Mouse (Mus musculus): Measurements from ENCODE around the gene Rpl22. TPM values are rescaled to one million over a fixed set of nuclear protein-coding genes. Genes with fewer than 3 reads are reported as not detected.

Rpl22 gene
- total and polyA plus RNA-seq, 3 experiments, result 1,792 to 1,885 TPM; not detected in 1

DNA sequence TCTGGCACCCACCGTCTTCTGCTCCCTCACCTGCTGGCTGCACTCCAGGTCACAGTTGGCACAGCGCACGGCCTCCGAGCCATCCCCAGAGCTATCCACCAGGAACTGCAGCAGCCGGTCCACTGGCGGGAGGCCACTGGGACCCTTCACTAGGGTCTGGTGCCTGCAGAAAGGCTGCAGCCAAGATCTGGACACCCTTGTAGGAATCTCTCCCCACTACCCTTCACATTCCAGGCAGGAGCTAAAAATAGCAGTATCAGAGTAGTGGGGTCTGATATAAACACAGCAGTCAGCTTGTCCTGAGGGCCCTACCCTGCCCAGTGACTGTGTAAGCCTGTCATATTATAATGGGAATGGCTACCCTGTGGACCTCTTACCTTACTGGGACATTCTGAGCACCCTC, 7.9 kb upstream of the Rpl22 start:
- no peaks in the 10 kb centered on the region for H3K79me2 ChIP-seq (ENCODE audit: control insufficient read depth, insufficient read depth, low read length, poor library complexity)
- no peaks in the 10 kb centered on the region for H3K27me3 ChIP-seq (ENCODE audit: control insufficient read depth in 1 of 2, insufficient read depth in 2 of 2, low read length in 2 of 2)
- H3K4me3 ChIP-seq (ENCODE audit: control insufficient read depth in 1 of 2, insufficient read depth in 1 of 2, low read depth in 2 of 2, low read length in 2 of 2), result no peak overlapping the region
- no peak overlapping the region for H3K9ac ChIP-seq (ENCODE audit: control insufficient read depth, low read depth, low read length, poor library complexity, severe bottlenecking)
- H3K27ac ChIP-seq (ENCODE audit: control insufficient read depth, low read depth, low read length), result no peak overlapping the region
- no peak for DNase-seq (ENCODE audit: low read depth, low spot score)
- H3K9me3 ChIP-seq (replicated peaks; ENCODE audit: insufficient read depth, low read length), result no peaks in the 10 kb centered on the region
- TF ChIP-seq USF1 (IDR thresholded peaks at IDR 0.05; ENCODE audit: low read depth, low read length), result no peak
- TF ChIP-seq GABPA (IDR thresholded peaks at IDR 0.05; ENCODE audit: low read depth, low read length), result no peak
- H3K4me1 ChIP-seq (ENCODE audit: control insufficient read depth in 1 of 2, insufficient read depth in 2 of 2, low read length in 2 of 2), result no peaks in the 10 kb centered on the region
- no peaks in the 10 kb centered on the region for H3K36me3 ChIP-seq (ENCODE audit: control insufficient read depth in 1 of 2, insufficient read depth in 2 of 2, low read length in 2 of 2)

DNA sequence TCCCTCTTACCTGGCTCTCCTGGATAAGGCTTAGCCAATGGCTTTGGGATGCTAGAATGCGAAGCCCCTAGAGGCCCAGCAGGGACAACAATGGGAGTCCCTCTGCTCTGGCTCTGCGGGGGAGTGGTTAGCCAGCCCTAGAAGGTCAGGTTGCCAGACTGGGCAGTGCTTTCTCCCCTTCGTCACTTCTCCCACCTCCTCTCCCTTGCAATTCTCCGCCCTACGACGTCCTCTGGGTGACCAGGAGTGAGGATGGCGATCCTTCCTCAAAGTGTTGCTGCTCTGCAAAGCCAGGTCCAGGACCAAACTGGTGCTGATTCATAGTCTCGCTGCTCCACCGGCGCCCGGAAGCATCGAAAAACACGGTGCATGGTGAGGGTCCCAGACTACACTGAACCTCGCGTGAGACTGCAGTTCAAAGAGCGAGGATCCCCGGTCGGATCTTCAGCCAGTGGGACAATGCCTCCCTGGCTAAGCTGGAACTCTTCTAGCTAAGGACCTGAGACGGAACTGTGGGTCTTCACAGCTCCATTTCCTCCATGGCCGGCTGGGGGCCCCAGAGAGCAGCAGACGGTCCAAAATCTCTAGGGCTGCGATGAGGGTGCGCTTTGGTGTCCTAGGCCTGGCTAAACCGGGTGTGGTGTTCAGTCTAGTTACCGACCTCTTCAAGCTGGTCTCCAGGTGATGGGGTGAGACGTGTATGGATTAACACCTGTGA, 6.9 kb upstream of the Rpl22 start, which contains the start of gene Rnf207:
TSS of gene Rnf207 (minus strand) at position 477 of the 718 bp plus-strand sequence.
- Histone ChIP-seq H3K36me3 (ENCODE audit: control insufficient read depth in 1 of 2, insufficient read depth in 2 of 2, low read length in 2 of 2) (no peaks in the 10 kb centered on the region), H3K4me1 (ENCODE audit: control insufficient read depth in 1 of 2, insufficient read depth in 2 of 2, low read length in 2 of 2) (no peaks in the 10 kb centered on the region), H3K4me3 (ENCODE audit: control insufficient read depth in 1 of 2, insufficient read depth in 1 of 2, low read depth in 2 of 2, low read length in 2 of 2) (no peak within 1 kb of the TSS), H3K79me2 (ENCODE audit: control insufficient read depth, insufficient read depth, low read length, poor library complexity) (no peaks in the 10 kb centered on the region), H3K9ac (ENCODE audit: control insufficient read depth, low read depth, low read length, poor library complexity, severe bottlenecking) (no peak within 1 kb of the TSS), H3K27me3 (ENCODE audit: control insufficient read depth in 1 of 2, insufficient read depth in 2 of 2, low read length in 2 of 2) (no peaks in the 10 kb centered on the region), H3K27ac (ENCODE audit: control insufficient read depth, low read depth, low read length) (no peak within 1 kb of the TSS), H3K9me3 (replicated peaks; ENCODE audit: insufficient read depth, low read length) (no peaks in the 10 kb centered on the region)
- DNase-seq (ENCODE audit: low read depth, low spot score), result peak; percentile 48
- TF ChIP-seq CHD1 (IDR thresholded peaks at IDR 0.05; ENCODE audit: low read depth, low read length) (no peak), RAD21 (IDR thresholded peaks at IDR 0.05; ENCODE audit: low read depth, low read length) (peak; percentile 31), USF2 (IDR thresholded peaks at IDR 0.05; ENCODE audit: borderline replicate concordance in 1 of 2, insufficient read depth in 1 of 2, low read depth in 1 of 2, low read length in 2 of 2) (no peak), NRF1 (IDR thresholded peaks at IDR 0.05; ENCODE audit: insufficient read depth, low read depth, low read length, poor library complexity, severe bottlenecking) (no peak), TCF12 (IDR thresholded peaks at IDR 0.05; ENCODE audit: low read depth, low read length) (no peak), MYB (IDR thresholded peaks at IDR 0.05; ENCODE audit: low read depth, low read length) (no peak), ETS1 (IDR thresholded peaks at IDR 0.05; ENCODE audit: low read depth, low read length) (no peak), MYC (IDR thresholded peaks at IDR 0.05; ENCODE audit: low read depth, low read length) (no peak), ZMIZ1 (IDR thresholded peaks at IDR 0.05; ENCODE audit: low read depth, low read length) (no peak), ZC3H11A (IDR thresholded peaks at IDR 0.05; ENCODE audit: low read depth, low read length) (0 out of 2 replicates have a peak, but pooled peaks have one; percentile 9), SMC3 (IDR thresholded peaks at IDR 0.05; ENCODE audit: low read depth, low read length) (peak; percentile 48), UBTF (IDR thresholded peaks at IDR 0.05; ENCODE audit: borderline replicate concordance, insufficient read depth, low read depth, low read length) (no peak), ZKSCAN1 (IDR thresholded peaks at IDR 0.05; ENCODE audit: low read depth, low read length) (no peak), CTCF (IDR thresholded peaks at IDR 0.05 in 2 of 3, conservative IDR thresholded peaks at IDR 0.05 in 1 of 3; ENCODE audit: control insufficient read depth in 1 of 3, insufficient read depth in 1 of 3, low read depth in 2 of 3, low read length in 3 of 3, poor library complexity in 1 of 3, severe bottlenecking in 1 of 3) (peak in 2 of 3 experiments; percentile 51 to 71; a peak in 5 of 6 replicates), GABPA (IDR thresholded peaks at IDR 0.05; ENCODE audit: low read depth, low read length) (no peak), GATA1 (IDR thresholded peaks at IDR 0.05; ENCODE audit: low read depth, low read length) (no peak), NELFE (IDR thresholded peaks at IDR 0.05; ENCODE audit: low read depth, low read length) (no peak), KAT2A (conservative IDR thresholded peaks at IDR 0.05; ENCODE audit: low read depth, low read length) (no peak), MEF2A (IDR thresholded peaks at IDR 0.05; ENCODE audit: extremely low read depth, insufficient replicate concordance, low read depth, low read length, poor library complexity, severe bottlenecking) (no peak), JUND (IDR thresholded peaks at IDR 0.05; ENCODE audit: low read depth, low read length) (no peak), POLR2AphosphoS5 (IDR thresholded peaks at IDR 0.05; ENCODE audit: borderline replicate concordance, low read depth, low read length) (no peak), MAX (IDR thresholded peaks at IDR 0.05; ENCODE audit: low read length) (no peak), HCFC1 (IDR thresholded peaks at IDR 0.05; ENCODE audit: low read depth, low read length) (no peak), E2F4 (IDR thresholded peaks at IDR 0.05; ENCODE audit: borderline replicate concordance, low read depth, low read length) (no peak), SIN3A (IDR thresholded peaks at IDR 0.05; ENCODE audit: low read length) (no peak), TBP (IDR thresholded peaks at IDR 0.05; ENCODE audit: low read depth, low read length) (no peak), CHD2 (IDR thresholded peaks at IDR 0.05; ENCODE audit: low read length) (no peak), BHLHE40 (IDR thresholded peaks at IDR 0.05; ENCODE audit: borderline replicate concordance, low read depth, low read length) (no peak), RCOR1 (IDR thresholded peaks at IDR 0.05; ENCODE audit: low read depth, low read length) (no peak), POLR2AphosphoS2 (IDR thresholded peaks at IDR 0.05; ENCODE audit: low read length) (no peak)

Measured in MEL (cell line).